Mouse (Mus musculus) lung, adult 2 months (tissue): ENCODE measurements around the gene Usp22.

Experiments used
- CTCF ChIP-seq: fragments of 200-500 bp; IDR thresholded peaks from 2 replicates; pipeline ENCODE4 v1.5.1; 2011; ENCODE audit warnings: mild to moderate bottlenecking, low read length, control low read depth; ENCODE audit not compliant: insufficient read depth
- POLR2A ChIP-seq: fragments of 200-500 bp; IDR thresholded peaks from 2 replicates; pipeline ENCODE4 v1.6.1; 2011; ENCODE audit warnings: low read depth, mild to moderate bottlenecking, control low read depth, low read length, borderline replicate concordance; ENCODE audit errors: extremely low read depth

DNA sequence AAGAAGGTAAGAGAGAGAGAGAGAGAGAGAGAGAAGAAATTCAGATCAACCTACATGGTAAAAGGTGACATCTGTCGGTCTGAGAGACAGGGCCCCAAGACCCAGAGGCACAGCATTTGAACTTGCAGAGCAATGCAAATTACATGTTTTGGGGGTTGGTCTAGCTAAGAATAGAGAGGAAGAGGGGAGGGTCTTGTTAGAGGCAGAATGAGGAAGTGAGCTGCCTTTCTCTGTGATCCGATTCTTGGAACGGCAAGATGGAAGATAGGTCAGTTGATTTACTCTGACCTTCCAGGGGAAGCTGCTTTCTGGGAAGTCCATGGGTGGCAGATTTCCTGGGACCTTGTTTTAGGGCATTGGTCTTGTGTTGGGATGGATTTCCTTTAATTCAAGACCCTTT lies 32.6 kb downstream of the Usp22 start:
- TF ChIP-seq CTCF (no peak), POLR2A (no peak)
